Mouse (Mus musculus): ENCODE results near the gene Ggcx. TPM values are rescaled to one million over a fixed set of nuclear protein-coding genes. Genes with fewer than 3 reads are reported as not detected.

The Ggcx gene
- polyA plus RNA-seq, 1 experiment from 2014 or later = 23.2 TPM

DNA sequence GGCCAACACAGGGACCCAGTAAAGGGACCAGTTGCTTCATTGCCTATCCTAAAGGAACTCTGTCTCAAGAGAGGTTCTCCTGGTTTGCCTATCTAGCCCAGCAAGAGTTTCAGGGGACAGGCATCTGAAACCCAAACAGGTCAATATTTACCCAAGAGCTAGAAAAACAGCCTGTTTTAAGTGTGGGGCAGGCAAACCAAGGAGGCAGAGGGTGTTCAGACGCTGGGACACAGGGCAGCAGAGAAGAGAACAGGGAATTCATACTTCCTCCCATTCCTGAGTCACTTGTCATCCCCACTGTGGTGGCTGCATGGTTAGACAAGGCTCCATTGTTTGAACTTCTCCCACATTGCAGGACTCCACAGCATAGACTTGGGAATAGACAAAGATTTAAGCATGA, 42.5 kb upstream of the Ggcx start:
- no peaks in the 10 kb centered on the region for H3K27me3 ChIP-seq (ENCODE audit: control insufficient read depth, insufficient read depth, low read length)
- ATAC-seq (ENCODE audit: insufficient number of reproducible peaks, insufficient read depth, low FRiP score, low read depth) = no peak
- H3K9ac ChIP-seq (replicated peaks; ENCODE audit: low read depth, low read length) = no peak overlapping the region
- H3K4me1 ChIP-seq (ENCODE audit: control insufficient read depth, insufficient read depth, low read length) = peaks cover 9% of the 10 kb centered on the region; the same call in 1 of the 2 replicates
- H3K9me3 ChIP-seq (ENCODE audit: control insufficient read depth, low read depth, low read length) = no peaks in the 10 kb centered on the region
- H3K4me3 ChIP-seq (ENCODE audit: low read depth, low read length) = no peak overlapping the region
- H3K4me2 ChIP-seq (replicated peaks; ENCODE audit: low read depth, low read length) = no peak overlapping the region
- 18% methylated on average over 1 of the region's 1 CpGs for WGBS
- no peaks in the 10 kb centered on the region for H3K36me3 ChIP-seq (ENCODE audit: control insufficient read depth, insufficient read depth, low read length)
- H3K27ac ChIP-seq (ENCODE audit: low read length) = peak overlapping the region; percentile 4; the same call in 1 of the 2 replicates

DNA sequence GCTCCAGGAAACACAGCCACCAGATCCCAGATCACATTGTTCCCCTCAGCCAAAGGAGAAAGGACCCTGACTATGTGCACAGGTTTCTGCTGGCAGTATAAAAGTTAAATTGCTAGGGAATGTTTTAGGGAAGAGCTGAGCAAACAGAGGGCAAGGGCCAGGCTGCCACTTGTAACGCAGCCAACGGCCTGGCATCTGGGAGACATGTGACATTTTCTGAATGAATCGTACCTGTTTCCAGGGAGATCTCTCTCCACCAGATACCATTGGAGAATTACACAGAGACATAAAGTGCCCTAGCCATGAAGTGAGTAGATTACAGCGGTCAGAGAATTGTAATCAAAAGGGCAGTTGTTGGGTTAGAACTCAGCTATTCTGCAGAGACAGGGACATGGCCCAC, 40.9 kb upstream of the Ggcx start:
- H3K4me1 ChIP-seq (ENCODE audit: control insufficient read depth, insufficient read depth, low read length) = peaks cover 9% of the 10 kb centered on the region; the same call in 1 of the 2 replicates
- no peak overlapping the region for H3K4me2 ChIP-seq (replicated peaks; ENCODE audit: low read depth, low read length)
- H3K27ac ChIP-seq (ENCODE audit: low read length) = no peak overlapping the region
- H3K27me3 ChIP-seq (ENCODE audit: control insufficient read depth, insufficient read depth, low read length) = no peaks in the 10 kb centered on the region
- H3K4me3 ChIP-seq (ENCODE audit: low read depth, low read length) = no peak overlapping the region
- no peaks in the 10 kb centered on the region for H3K9me3 ChIP-seq (ENCODE audit: control insufficient read depth, low read depth, low read length)
- ATAC-seq (ENCODE audit: insufficient number of reproducible peaks, insufficient read depth, low FRiP score, low read depth) = no peak
- no peak overlapping the region for H3K9ac ChIP-seq (replicated peaks; ENCODE audit: low read depth, low read length)
- H3K36me3 ChIP-seq (ENCODE audit: control insufficient read depth, insufficient read depth, low read length) = no peaks in the 10 kb centered on the region
- WGBS = 70% methylated on average over 4 of the region's 4 CpGs

DNA sequence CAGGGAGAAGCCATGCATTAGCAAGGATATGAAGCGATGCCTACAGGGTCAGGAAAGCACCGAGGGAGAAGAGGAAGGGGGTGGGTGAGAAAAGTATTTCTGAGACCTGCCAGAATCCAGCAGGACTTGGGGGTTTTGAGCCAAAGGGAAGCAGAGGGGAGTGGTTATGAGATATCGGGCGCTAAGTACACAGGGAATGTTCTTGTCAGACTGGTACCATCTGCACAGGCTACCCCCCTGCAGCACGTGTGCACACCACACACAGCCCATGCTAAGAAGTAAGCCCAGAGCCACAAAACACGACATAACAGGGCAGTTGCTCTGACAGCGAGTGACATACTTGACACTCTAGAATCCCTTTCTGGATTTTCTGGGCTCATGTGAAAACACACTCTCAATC, 39.9 kb upstream of the Ggcx start:
- no peak for ATAC-seq (ENCODE audit: insufficient number of reproducible peaks, insufficient read depth, low FRiP score, low read depth)
- WGBS = 54% methylated on average over 7 of the region's 7 CpGs
- Histone ChIP-seq H3K27ac (ENCODE audit: low read length) (no peak overlapping the region), H3K4me2 (replicated peaks; ENCODE audit: low read depth, low read length) (no peak overlapping the region), H3K4me1 (ENCODE audit: control insufficient read depth, insufficient read depth, low read length) (peaks cover 9% of the 10 kb centered on the region; the same call in 1 of the 2 replicates), H3K27me3 (ENCODE audit: control insufficient read depth, insufficient read depth, low read length) (no peaks in the 10 kb centered on the region), H3K9me3 (ENCODE audit: control insufficient read depth, low read depth, low read length) (no peaks in the 10 kb centered on the region), H3K9ac (replicated peaks; ENCODE audit: low read depth, low read length) (no peak overlapping the region), H3K36me3 (ENCODE audit: control insufficient read depth, insufficient read depth, low read length) (no peaks in the 10 kb centered on the region), H3K4me3 (ENCODE audit: low read depth, low read length) (no peak overlapping the region)

DNA sequence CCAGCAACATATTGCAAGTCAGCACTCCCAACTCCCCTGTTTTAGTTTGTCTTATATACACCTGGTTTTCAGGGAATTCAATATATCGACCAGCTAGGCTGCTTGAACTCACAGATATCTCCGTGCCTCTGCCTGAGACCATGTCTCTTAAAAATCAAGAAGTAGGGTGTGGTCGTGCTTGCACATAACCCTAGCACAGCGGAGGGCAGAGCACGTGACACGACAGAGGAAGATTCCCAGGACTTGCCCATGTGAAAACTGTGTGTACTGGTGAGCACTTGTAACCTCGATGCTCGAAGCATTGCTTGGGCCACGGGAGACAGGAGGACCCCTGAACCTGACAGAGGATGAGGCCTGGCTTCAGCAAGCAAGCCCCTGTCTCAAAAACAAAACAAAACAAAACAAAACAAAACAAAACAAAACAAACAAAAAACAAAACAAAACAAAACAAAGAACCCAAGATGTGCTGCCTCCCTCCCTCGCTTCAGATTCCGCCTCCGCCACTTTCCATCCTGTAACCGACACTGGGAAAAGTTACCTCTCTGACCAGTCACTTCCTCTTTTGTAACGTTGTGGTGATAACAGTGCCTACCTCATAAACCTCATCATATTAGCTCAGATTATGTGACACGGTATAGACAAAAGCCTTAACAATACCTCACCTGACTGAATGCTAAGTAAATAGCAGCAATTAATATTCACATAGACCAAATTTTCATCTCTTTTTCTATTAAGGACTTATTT, 39.1 kb upstream of the Ggcx start:
- H3K4me3 ChIP-seq (ENCODE audit: low read depth, low read length) = no peak overlapping the region
- H3K9me3 ChIP-seq (ENCODE audit: control insufficient read depth, low read depth, low read length) = no peaks in the 10 kb centered on the region
- no peak overlapping the region for H3K27ac ChIP-seq (ENCODE audit: low read length)
- WGBS = 75% methylated on average over 15 of the region's 15 CpGs
- no peak overlapping the region for H3K4me2 ChIP-seq (replicated peaks; ENCODE audit: low read depth, low read length)
- H3K27me3 ChIP-seq (ENCODE audit: control insufficient read depth, insufficient read depth, low read length) = no peaks in the 10 kb centered on the region
- no peak for ATAC-seq (ENCODE audit: insufficient number of reproducible peaks, insufficient read depth, low FRiP score, low read depth)
- no peaks in the 10 kb centered on the region for H3K36me3 ChIP-seq (ENCODE audit: control insufficient read depth, insufficient read depth, low read length)
- no peak overlapping the region for H3K9ac ChIP-seq (replicated peaks; ENCODE audit: low read depth, low read length)
- H3K4me1 ChIP-seq (ENCODE audit: control insufficient read depth, insufficient read depth, low read length) = peaks cover 9% of the 10 kb centered on the region; the same call in 1 of the 2 replicates

DNA sequence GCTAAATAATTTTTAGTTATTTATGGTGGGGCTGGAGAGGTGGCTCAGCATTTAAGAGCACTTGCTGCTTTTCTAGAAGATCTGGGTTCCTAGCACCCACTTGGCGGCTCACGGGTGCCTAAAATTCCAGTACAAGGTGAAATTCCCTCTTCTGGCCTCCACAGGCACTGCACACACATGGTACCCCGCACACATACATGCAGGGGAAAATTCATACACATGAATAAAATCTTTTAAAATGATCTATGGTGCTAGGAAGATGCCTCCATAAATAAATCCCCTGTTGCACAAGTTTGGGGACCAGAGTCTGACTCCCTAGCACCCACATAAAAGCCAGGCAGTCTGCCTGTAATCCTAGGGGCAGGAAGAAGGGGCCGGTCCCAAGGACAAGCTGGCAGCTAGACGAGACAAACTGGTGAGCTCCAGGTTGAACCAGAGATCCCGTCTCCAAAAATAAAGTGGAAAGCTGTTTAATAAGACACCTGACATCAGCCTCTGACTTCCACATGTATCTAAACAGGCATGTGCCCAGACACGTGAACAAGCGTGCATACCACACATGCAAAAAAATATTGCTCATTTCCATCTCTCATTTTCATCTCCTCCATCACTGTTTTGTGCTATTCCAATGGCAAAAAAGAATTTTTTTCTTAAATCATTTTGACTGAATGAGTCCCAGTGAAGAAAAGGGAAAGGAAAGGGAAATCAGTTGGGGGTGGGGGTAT, 35.4 kb upstream of the Ggcx start:
- Histone ChIP-seq H3K27me3 (ENCODE audit: control insufficient read depth, insufficient read depth, low read length) (no peaks in the 10 kb centered on the region), H3K4me2 (replicated peaks; ENCODE audit: low read depth, low read length) (no peak overlapping the region; the same call in 1 of the 2 replicates), H3K27ac (ENCODE audit: low read length) (no peak overlapping the region), H3K36me3 (ENCODE audit: control insufficient read depth, insufficient read depth, low read length) (no peaks in the 10 kb centered on the region), H3K9me3 (ENCODE audit: control insufficient read depth, low read depth, low read length) (no peaks in the 10 kb centered on the region), H3K4me3 (ENCODE audit: low read depth, low read length) (no peak overlapping the region), H3K4me1 (ENCODE audit: control insufficient read depth, insufficient read depth, low read length) (no peaks in the 10 kb centered on the region), H3K9ac (replicated peaks; ENCODE audit: low read depth, low read length) (no peak overlapping the region)
- ATAC-seq (ENCODE audit: insufficient number of reproducible peaks, insufficient read depth, low FRiP score, low read depth) = no peak
- WGBS = 85% methylated on average over 8 of the region's 8 CpGs

DNA sequence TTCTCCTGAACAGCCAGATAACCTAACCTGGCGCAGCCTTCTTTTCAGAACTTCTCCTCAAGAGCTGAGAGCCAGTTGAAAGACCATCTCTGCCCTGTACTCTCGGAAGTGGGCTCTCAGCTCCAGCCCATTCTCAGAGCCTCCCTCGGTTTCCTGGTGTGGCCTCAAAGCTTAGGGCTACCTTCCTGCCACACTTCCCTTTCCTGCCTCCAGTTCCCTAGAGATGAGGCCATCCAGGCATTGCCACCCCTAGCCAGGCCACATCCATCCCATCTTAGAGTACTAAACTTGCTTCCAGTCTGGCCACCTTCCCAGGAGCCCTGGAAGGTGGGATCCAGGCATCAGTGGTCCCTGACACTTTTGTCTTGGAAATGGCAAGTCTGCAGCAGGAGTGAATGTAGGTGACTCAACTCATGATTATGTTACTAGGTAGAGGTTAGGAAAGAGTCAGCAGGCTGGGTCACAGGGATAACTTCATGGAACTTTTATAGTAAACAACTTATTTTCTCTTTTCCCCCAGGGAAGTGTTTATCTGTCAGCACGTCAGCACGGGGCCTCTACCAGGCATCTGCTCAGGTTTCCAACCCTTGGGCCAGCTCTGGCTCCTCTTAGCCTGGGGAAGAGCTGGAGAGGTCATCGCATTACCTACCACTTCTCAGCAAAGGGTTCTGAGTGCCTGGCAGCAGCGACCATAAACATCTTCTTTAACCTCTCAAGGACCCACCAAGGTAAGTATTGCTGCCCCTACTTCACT, 34.6 kb upstream of the Ggcx start:
- H3K9ac ChIP-seq (replicated peaks; ENCODE audit: low read depth, low read length) = peak overlapping the region; percentile 36; the same call in 1 of the 2 replicates
- H3K36me3 ChIP-seq (ENCODE audit: control insufficient read depth, insufficient read depth, low read length) = no peaks in the 10 kb centered on the region
- H3K4me3 ChIP-seq (ENCODE audit: low read depth, low read length) = peak overlapping the region; percentile 52
- peak; percentile 15; the same call in 1 of the 2 replicates for ATAC-seq (ENCODE audit: insufficient number of reproducible peaks, insufficient read depth, low FRiP score, low read depth)
- no peaks in the 10 kb centered on the region for H3K9me3 ChIP-seq (ENCODE audit: control insufficient read depth, low read depth, low read length)
- H3K4me1 ChIP-seq (ENCODE audit: control insufficient read depth, insufficient read depth, low read length) = no peaks in the 10 kb centered on the region
- no peaks in the 10 kb centered on the region for H3K27me3 ChIP-seq (ENCODE audit: control insufficient read depth, insufficient read depth, low read length)
- H3K27ac ChIP-seq (ENCODE audit: low read length) = peak overlapping the region; percentile 11; the same call in 1 of the 2 replicates
- 41% methylated on average over 7 of the region's 7 CpGs for WGBS
- H3K4me2 ChIP-seq (replicated peaks; ENCODE audit: low read depth, low read length) = peak overlapping the region; percentile 68

DNA sequence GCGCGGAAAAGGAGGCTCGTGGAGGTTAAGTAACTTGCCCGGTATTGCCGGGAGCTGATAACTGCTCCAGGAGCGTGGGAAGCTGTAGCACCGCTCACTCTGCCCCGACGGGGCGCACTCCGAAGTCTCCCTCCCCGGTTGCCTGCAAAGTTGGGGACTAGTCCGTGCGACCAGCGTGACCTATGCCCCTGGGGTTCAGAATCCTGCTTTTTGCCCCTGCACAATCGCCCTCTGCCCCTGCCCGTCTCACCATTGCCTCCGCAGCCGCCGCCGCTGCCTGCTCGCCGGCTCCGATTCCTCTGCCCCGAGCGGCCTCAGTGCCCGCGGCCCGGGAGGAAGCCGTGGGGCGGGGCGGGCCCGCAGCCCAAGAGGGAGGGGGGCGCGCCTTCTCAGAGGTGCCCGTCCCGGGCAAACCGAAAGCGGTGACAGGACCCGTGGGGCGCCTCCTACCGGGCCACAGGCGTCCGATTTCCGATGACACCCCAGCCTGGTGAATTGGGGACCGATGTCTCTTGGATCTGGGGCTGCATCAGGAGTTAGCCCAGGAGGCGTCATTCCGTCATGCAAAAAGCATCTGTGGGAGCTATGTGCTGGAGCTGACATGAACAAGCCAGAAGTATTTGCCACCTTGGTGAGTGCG, 33.9 kb upstream of the Ggcx start, which contains the start of gene Vamp5:
Vamp5 (minus strand) TSS at position 338 of the 640 bp plus-strand sequence.
- peak; percentile 79; the same call in 1 of the 2 replicates for ATAC-seq (ENCODE audit: insufficient number of reproducible peaks, insufficient read depth, low FRiP score, low read depth)
- H3K4me1 ChIP-seq (ENCODE audit: control insufficient read depth, insufficient read depth, low read length) = no peaks in the 10 kb centered on the region
- H3K4me2 ChIP-seq (replicated peaks; ENCODE audit: low read depth, low read length) = peak within 1 kb of the TSS; percentile 68
- H3K9me3 ChIP-seq (ENCODE audit: control insufficient read depth, low read depth, low read length) = no peaks in the 10 kb centered on the region
- peak within 1 kb of the TSS; percentile 52 for H3K4me3 ChIP-seq (ENCODE audit: low read depth, low read length)
- WGBS = 4% methylated on average over 45 of the region's 49 CpGs
- peak within 1 kb of the TSS; percentile 36; the same call in 1 of the 2 replicates for H3K9ac ChIP-seq (replicated peaks; ENCODE audit: low read depth, low read length)
- peaks cover 5% of the 10 kb centered on the region; the same call in 1 of the 2 replicates for H3K36me3 ChIP-seq (ENCODE audit: control insufficient read depth, insufficient read depth, low read length)
- peak within 1 kb of the TSS; percentile 11; the same call in 1 of the 2 replicates for H3K27ac ChIP-seq (ENCODE audit: low read length)
- no peaks in the 10 kb centered on the region for H3K27me3 ChIP-seq (ENCODE audit: control insufficient read depth, insufficient read depth, low read length)

DNA sequence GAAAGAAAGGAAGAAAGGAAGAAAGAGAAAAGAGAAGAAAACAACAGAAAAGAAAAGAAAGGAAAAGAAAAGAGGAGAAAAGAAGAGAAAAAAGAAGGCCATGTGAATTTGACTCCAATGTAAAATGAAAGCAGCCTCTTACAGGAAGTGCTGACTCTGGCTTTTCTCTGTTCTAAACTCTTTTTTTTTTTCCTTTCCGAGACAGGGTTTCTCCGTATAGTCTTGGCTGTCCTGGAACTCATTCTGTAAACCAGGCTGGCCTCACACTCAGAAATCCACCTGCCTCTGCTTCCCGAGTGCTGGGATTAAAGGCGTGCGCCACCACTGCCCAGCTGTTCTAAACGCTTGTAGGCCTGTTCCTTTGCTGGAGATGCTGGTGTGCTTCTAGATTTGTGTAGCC, 31.6 kb upstream of the Ggcx start:
- no peak for ATAC-seq (ENCODE audit: insufficient number of reproducible peaks, insufficient read depth, low FRiP score, low read depth)
- H3K9ac ChIP-seq (replicated peaks; ENCODE audit: low read depth, low read length) = no peak overlapping the region

More for the DNA sequence above, 31.6 kb upstream of the Ggcx start:
- Histone ChIP-seq H3K27me3 (ENCODE audit: control insufficient read depth, insufficient read depth, low read length) (no peaks in the 10 kb centered on the region), H3K4me1 (ENCODE audit: control insufficient read depth, insufficient read depth, low read length) (no peaks in the 10 kb centered on the region), H3K4me3 (ENCODE audit: low read depth, low read length) (no peak overlapping the region), H3K9me3 (ENCODE audit: control insufficient read depth, low read depth, low read length) (no peaks in the 10 kb centered on the region), H3K4me2 (replicated peaks; ENCODE audit: low read depth, low read length) (no peak overlapping the region), H3K27ac (ENCODE audit: low read length) (no peak overlapping the region), H3K36me3 (ENCODE audit: control insufficient read depth, insufficient read depth, low read length) (peaks cover 8% of the 10 kb centered on the region; the same call in 1 of the 2 replicates)
- WGBS = 73% methylated on average over 6 of the region's 6 CpGs

All from stomach, embryonic 14.5 days (tissue).